Mouse (Mus musculus) embryonic facial prominence, embryonic 12.5 days (tissue): Measurements from ENCODE around the gene Kctd8. TPM values are rescaled to one million over a fixed set of nuclear protein-coding genes. Genes with fewer than 3 reads are reported as not detected.
"Not testable (repeated sequence)": the region's sequence is repeated elsewhere in the genome, so short reads cannot be mapped to it uniquely, and the experiment has no call there.

Experiments
- ATAC-seq: fragments of 200-750 bp; cut with Nextera tagmentation; 2 replicates; pipeline ENCODE4 v1.8.0; 2017; ENCODE audit not compliant: insufficient number of reproducible peaks, insufficient read depth, low FRiP score, low TSS enrichment
- H3K27ac ChIP-seq: fragments of 300-500 bp; sonication (generic); 2 replicates; pipeline ENCODE4 v1.5.1; 2016; ENCODE audit warnings: mild to moderate bottlenecking
- H3K27me3 ChIP-seq: fragments of 300-500 bp; sonication (generic); 2 replicates; pipeline ENCODE4 v1.6.1; 2016; ENCODE audit warnings: mild to moderate bottlenecking, moderate library complexity
- H3K36me3 ChIP-seq: fragments of 300-500 bp; sonication (generic); 2 replicates; pipeline ENCODE4 v1.6.1; 2016; ENCODE audit warnings: mild to moderate bottlenecking
- H3K4me1 ChIP-seq: fragments of 300-500 bp; sonication (generic); 2 replicates; pipeline ENCODE4 v1.6.1; 2016
- H3K4me2 ChIP-seq: fragments of 300-500 bp; sonication (generic); replicated peaks from 2 replicates; pipeline ENCODE4 v1.6.1; 2016; ENCODE audit warnings: mild to moderate bottlenecking, moderate library complexity
- H3K4me3 ChIP-seq: fragments of 300-500 bp; sonication (generic); 2 replicates; pipeline ENCODE4 v1.5.1; 2016; ENCODE audit warnings: mild to moderate bottlenecking
- H3K9ac ChIP-seq: fragments of 300-500 bp; sonication (generic); 2 replicates; pipeline ENCODE4 v1.6.1; 2016; ENCODE audit warnings: mild to moderate bottlenecking, moderate library complexity
- H3K9me3 ChIP-seq: fragments of 300-500 bp; sonication (generic); 2 replicates; pipeline ENCODE4 v1.6.1; 2016; ENCODE audit warnings: mild to moderate bottlenecking, moderate library complexity
- WGBS: fragments of 180-500 bp; shearing (Covaris S2); methylation state at CpG from one replicate; pipeline ENCODE4 v1.1.7; 2016; 5-methylcytosine and 5-hydroxymethylcytosine counted together
- polyA plus RNA-seq: library from polyadenylated mRNA; unstranded; fragments of >200 nt; fragmentation: Nextera tagmentation; extraction: Ambion mirVana; gene quantifications from 2 replicates; pipeline ENCODE4 v1.2.1, GENCODE M21; 2016

Gene Kctd8
- polyA plus RNA-seq, 1 experiment from 2014 or later = 3.5 TPM

- H3K4me3 ChIP-seq = no peak overlapping the region
- no peak for ATAC-seq
- no peak overlapping the region for H3K9ac ChIP-seq
- no peak overlapping the region for H3K27ac ChIP-seq
- H3K36me3 ChIP-seq = no peaks in the 10 kb centered on the region
- WGBS = 77% methylated on average over 6 of the region's 6 CpGs
- H3K4me2 ChIP-seq = no peak overlapping the region
- no peaks in the 10 kb centered on the region for H3K27me3 ChIP-seq
- H3K4me1 ChIP-seq = no peaks in the 10 kb centered on the region
- H3K9me3 ChIP-seq = no peaks in the 10 kb centered on the region
These were observed 57.1 kb downstream of the Kctd8 start for GRCm38 (mm10) chr5:69284359-69284758.

DNA sequence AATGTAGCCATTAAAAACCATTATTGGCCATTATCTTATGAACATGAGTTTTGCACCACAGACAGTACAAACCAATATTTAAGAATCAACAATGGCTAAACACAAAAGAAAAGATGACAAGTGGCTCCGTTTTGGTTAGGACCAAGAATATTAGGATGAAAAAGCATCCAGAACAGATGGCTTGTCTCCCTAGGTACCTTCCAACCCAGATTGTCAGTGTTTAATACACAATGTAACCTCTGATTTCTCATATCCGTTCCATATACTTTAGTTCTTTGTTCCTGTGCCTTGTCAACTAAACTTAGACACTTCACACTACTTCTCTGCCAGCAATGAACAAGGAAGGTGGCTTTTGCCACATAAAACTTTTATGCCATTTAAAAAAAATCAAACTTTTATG, 89.1 kb downstream of the Kctd8 start:
- WGBS = 76% methylated on average over 2 of the region's 2 CpGs
- Histone ChIP-seq H3K27me3 (no peaks in the 10 kb centered on the region), H3K4me2 (no peak overlapping the region), H3K4me1 (no peaks in the 10 kb centered on the region), H3K27ac (no peak overlapping the region), H3K9ac (no peak overlapping the region), H3K9me3 (no peaks in the 10 kb centered on the region), H3K4me3 (no peak overlapping the region), H3K36me3 (no peaks in the 10 kb centered on the region)
- ATAC-seq = no peak

DNA sequence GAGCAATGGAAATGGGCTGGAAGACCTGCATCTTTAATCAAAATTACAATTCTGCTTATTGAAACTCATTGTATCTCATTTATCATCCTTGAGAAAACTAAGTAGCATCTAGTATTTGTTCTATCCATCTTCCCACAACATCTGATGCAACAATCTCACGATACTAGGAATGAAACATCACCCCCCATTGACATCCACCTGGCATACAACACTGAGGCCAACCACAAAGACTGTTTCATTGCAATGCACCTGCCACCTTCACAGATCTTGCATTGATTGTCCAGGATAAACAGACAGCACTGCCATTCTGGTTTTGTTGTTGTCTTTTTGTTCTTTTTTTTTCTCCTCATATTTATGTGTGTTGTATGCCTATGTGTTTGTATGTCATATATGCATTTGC, 99.5 kb downstream of the Kctd8 start:
- Histone ChIP-seq H3K9ac (no peak overlapping the region), H3K27ac (no peak overlapping the region), H3K4me3 (no peak overlapping the region), H3K9me3 (no peaks in the 10 kb centered on the region), H3K36me3 (no peaks in the 10 kb centered on the region), H3K27me3 (no peaks in the 10 kb centered on the region), H3K4me1 (no peaks in the 10 kb centered on the region), H3K4me2 (no peak overlapping the region)
- ATAC-seq = no peak
- WGBS = 83% methylated on average over 1 of the region's 1 CpGs

GRCm38 (mm10) chr5:69233560-69233959, 107.9 kb downstream of the Kctd8 start:
- Histone ChIP-seq H3K36me3 (no peaks in the 10 kb centered on the region), H3K4me1 (no peaks in the 10 kb centered on the region), H3K4me2 (no peak overlapping the region), H3K9me3 (no peaks in the 10 kb centered on the region), H3K9ac (no peak overlapping the region), H3K27me3 (no peaks in the 10 kb centered on the region), H3K27ac (no peak overlapping the region), H3K4me3 (no peak overlapping the region)
- WGBS = 61% methylated on average over 4 of the region's 4 CpGs
- ATAC-seq = no peak

DNA sequence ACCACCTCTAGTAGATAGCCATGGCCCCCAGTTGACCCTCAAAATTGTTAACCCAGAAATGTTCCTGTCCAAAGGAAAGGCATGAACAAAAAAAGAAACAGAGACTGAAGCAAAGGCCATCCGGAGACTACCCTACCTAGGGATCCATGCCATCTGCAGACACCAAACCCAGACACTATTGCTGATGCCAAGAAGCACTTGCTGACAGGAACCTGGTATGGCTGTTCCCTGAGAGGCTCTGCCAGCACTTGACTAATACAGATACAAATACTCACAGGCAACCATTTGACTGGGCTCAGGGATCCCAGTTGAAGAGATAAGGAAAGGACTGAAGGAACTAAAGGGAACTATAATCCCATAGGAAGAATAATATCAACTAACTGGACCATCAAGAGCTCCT, 109.8 kb downstream of the Kctd8 start:
- not testable (repeated sequence) for H3K4me1 ChIP-seq, H3K4me2 ChIP-seq, H3K4me3 ChIP-seq, H3K27me3 ChIP-seq, ATAC-seq, H3K27ac ChIP-seq, H3K9me3 ChIP-seq, H3K9ac ChIP-seq, H3K36me3 ChIP-seq
- WGBS = 77% methylated on average over 1 of the region's 1 CpGs

- ATAC-seq = no peak
- no peak overlapping the region for H3K4me3 ChIP-seq
- H3K27me3 ChIP-seq = no peaks in the 10 kb centered on the region
- no peak overlapping the region for H3K27ac ChIP-seq
- no peaks in the 10 kb centered on the region for H3K36me3 ChIP-seq
- H3K9me3 ChIP-seq = no peaks in the 10 kb centered on the region
- no peaks in the 10 kb centered on the region for H3K4me1 ChIP-seq
- no peak overlapping the region for H3K4me2 ChIP-seq
- 85% methylated on average over 2 of the region's 2 CpGs for WGBS
- no peak overlapping the region for H3K9ac ChIP-seq
These were observed 114.3 kb downstream of the Kctd8 start for GRCm38 (mm10) chr5:69227147-69227546.

- no peak for ATAC-seq
- 79% methylated on average over 1 of the region's 1 CpGs for WGBS
- Histone ChIP-seq H3K9me3 (no peaks in the 10 kb centered on the region), H3K27ac (no peak overlapping the region), H3K4me3 (no peak overlapping the region), H3K4me2 (no peak overlapping the region), H3K4me1 (no peaks in the 10 kb centered on the region), H3K27me3 (no peaks in the 10 kb centered on the region), H3K9ac (no peak overlapping the region), H3K36me3 (no peaks in the 10 kb centered on the region)
These were observed 118.9 kb downstream of the Kctd8 start for GRCm38 (mm10) chr5:69222608-69223007.

DNA sequence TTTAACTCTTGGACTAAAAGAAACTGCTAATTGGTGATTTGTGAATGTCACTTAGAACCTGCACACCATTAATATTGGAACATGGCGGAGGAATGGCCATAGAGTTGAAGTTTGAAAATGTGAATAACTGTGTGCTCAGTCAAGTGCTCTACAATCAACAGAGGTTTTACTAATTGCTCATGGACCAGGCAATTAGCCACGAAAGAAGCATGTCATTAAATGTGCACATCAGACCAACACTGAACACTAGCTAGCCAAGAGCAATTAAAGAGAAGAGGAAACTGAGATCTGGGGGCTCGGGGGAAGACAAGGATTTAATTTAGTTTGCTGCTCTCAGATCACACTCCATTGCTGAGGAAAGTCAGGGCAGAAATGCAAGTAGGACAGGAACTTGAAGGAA, 126.3 kb downstream of the Kctd8 start:
- ATAC-seq = no peak
- 59% methylated on average over 3 of the region's 3 CpGs for WGBS
- no peaks in the 10 kb centered on the region for H3K9me3 ChIP-seq

GRCm38 (mm10) chr5:69209401-69209800, 132.1 kb downstream of the Kctd8 start:
- no peak overlapping the region for H3K4me2 ChIP-seq
- no peak overlapping the region for H3K9ac ChIP-seq
- no peaks in the 10 kb centered on the region for H3K4me1 ChIP-seq
- no peaks in the 10 kb centered on the region for H3K36me3 ChIP-seq
- H3K9me3 ChIP-seq = no peaks in the 10 kb centered on the region
- no peak overlapping the region for H3K4me3 ChIP-seq
- no peaks in the 10 kb centered on the region for H3K27me3 ChIP-seq
- H3K27ac ChIP-seq = no peak overlapping the region
- ATAC-seq = no peak

More for the DNA sequence above, 126.3 kb downstream of the Kctd8 start:
- no peaks in the 10 kb centered on the region for H3K27me3 ChIP-seq
- no peak overlapping the region for H3K27ac ChIP-seq
- H3K4me2 ChIP-seq = no peak overlapping the region
- no peak overlapping the region for H3K4me3 ChIP-seq
- no peaks in the 10 kb centered on the region for H3K4me1 ChIP-seq
- H3K36me3 ChIP-seq = no peaks in the 10 kb centered on the region
- H3K9ac ChIP-seq = no peak overlapping the region

DNA sequence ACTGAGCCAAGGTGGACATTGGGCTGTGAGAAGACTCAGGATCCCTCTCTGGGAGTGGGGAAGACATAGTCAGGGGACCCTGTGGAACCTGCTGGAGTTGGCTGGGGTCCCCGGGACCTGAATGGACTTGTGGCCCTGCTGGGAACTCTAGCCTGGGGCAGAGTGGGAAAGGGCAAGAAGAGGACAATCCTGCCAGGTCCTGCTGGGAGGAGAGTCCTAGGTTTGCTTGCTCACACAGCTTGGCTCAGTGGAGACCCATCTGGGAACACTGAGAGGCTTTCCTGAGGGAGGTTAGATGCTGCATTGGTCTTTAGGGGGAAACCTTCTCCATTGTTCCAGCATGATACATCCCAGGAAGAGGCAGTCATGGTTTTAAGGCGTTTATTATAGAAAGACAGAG, 133.8 kb downstream of the Kctd8 start:
- H3K4me1 ChIP-seq = no peaks in the 10 kb centered on the region
- H3K4me3 ChIP-seq = no peak overlapping the region
- H3K36me3 ChIP-seq = no peaks in the 10 kb centered on the region
- H3K27ac ChIP-seq = no peak overlapping the region
- 63% methylated on average over 2 of the region's 2 CpGs for WGBS
- no peak for ATAC-seq
- H3K9ac ChIP-seq = no peak overlapping the region
- no peaks in the 10 kb centered on the region for H3K9me3 ChIP-seq
- no peaks in the 10 kb centered on the region for H3K27me3 ChIP-seq
- H3K4me2 ChIP-seq = no peak overlapping the region

GRCm38 (mm10) chr5:69159897-69160509, 181.5 kb downstream of the Kctd8 start:
- Histone ChIP-seq H3K27me3 (no peaks in the 10 kb centered on the region), H3K4me3 (no peak overlapping the region), H3K4me2 (no peak overlapping the region), H3K27ac (no peak overlapping the region), H3K36me3 (no peaks in the 10 kb centered on the region), H3K4me1 (no peaks in the 10 kb centered on the region), H3K9ac (no peak overlapping the region), H3K9me3 (no peaks in the 10 kb centered on the region)
- ATAC-seq = no peak
- WGBS = 75% methylated on average over 4 of the region's 4 CpGs

- no peaks in the 10 kb centered on the region for H3K36me3 ChIP-seq
- 85% methylated on average over 3 of the region's 3 CpGs for WGBS
- no peaks in the 10 kb centered on the region for H3K4me1 ChIP-seq
- ATAC-seq = no peak
- H3K27me3 ChIP-seq = no peaks in the 10 kb centered on the region
- H3K4me3 ChIP-seq = no peak overlapping the region
- H3K9ac ChIP-seq = no peak overlapping the region
- no peaks in the 10 kb centered on the region for H3K9me3 ChIP-seq
- no peak overlapping the region for H3K27ac ChIP-seq
- no peak overlapping the region for H3K4me2 ChIP-seq
These were observed 185.0 kb downstream of the Kctd8 start for GRCm38 (mm10) chr5:69156489-69156888.

- Histone ChIP-seq H3K9ac (no peak overlapping the region), H3K36me3 (no peaks in the 10 kb centered on the region), H3K4me1 (no peaks in the 10 kb centered on the region), H3K4me3 (no peak overlapping the region), H3K27me3 (no peaks in the 10 kb centered on the region), H3K27ac (no peak overlapping the region), H3K4me2 (no peak overlapping the region), H3K9me3 (no peaks in the 10 kb centered on the region)
- 84% methylated on average over 2 of the region's 2 CpGs for WGBS
- no peak for ATAC-seq
These were observed 195.7 kb downstream of the Kctd8 start for GRCm38 (mm10) chr5:69145827-69146226.
